Mouse (Mus musculus) spleen, adult 2 months (tissue): ENCODE results near the gene Rcn2. TPM values are rescaled to one million over a fixed set of nuclear protein-coding genes. Genes with fewer than 3 reads are reported as not detected.

Experiments used
- DNase-seq, 2 experiments: peaks; one replicate each; pipeline versions ENCODE4 v3.0.0 to v3.0.0-alpha.2; 2012 to 2021; ENCODE audit warnings: low spot score in 2 of 2, low read depth in 1 of 2
- H3K27ac ChIP-seq: fragments of 200-500 bp; 2 replicates; pipeline ENCODE4 v1.5.1; 2012; ENCODE audit warnings: low read length, inconsistent platforms; ENCODE audit not compliant: insufficient read depth
- H3K27me3 ChIP-seq: fragments of 200-500 bp; 2 replicates; pipeline ENCODE4 v1.6.1; 2012; ENCODE audit warnings: mild to moderate bottlenecking, moderate library complexity, low read length, inconsistent platforms; ENCODE audit not compliant: control insufficient read depth, insufficient read depth
- H3K36me3 ChIP-seq: fragments of 200-500 bp; 2 replicates; pipeline ENCODE4 v1.6.1; 2012; ENCODE audit warnings: mild to moderate bottlenecking, low read length, inconsistent platforms; ENCODE audit not compliant: control insufficient read depth, insufficient read depth
- H3K4me1 ChIP-seq: fragments of 200-500 bp; 2 replicates; pipeline ENCODE4 v1.6.1; 2011; ENCODE audit warnings: inconsistent platforms; ENCODE audit not compliant: control insufficient read depth, insufficient read depth, insufficient read length
- H3K4me3 ChIP-seq: fragments of 200-500 bp; 2 replicates; pipeline ENCODE4 v1.5.1; 2011; ENCODE audit warnings: mild to moderate bottlenecking, inconsistent platforms; ENCODE audit not compliant: insufficient read depth, insufficient read length; ENCODE audit errors: extremely low read depth
- CTCF ChIP-seq: fragments of 200-500 bp; IDR thresholded peaks from 2 replicates; pipeline ENCODE4 v1.5.1; 2011; ENCODE audit warnings: mild to moderate bottlenecking, inconsistent platforms; ENCODE audit not compliant: insufficient read depth, insufficient read length, insufficient replicate concordance; ENCODE audit errors: extremely low read depth
- POLR2A ChIP-seq: fragments of 200-500 bp; IDR thresholded peaks from 2 replicates; pipeline ENCODE4 v1.6.1; 2011; ENCODE audit warnings: low read depth, low read length, inconsistent platforms
- WGBS: fragments of 180-500 bp; shearing (Covaris S2); methylation state at CpG from one replicate; pipeline ENCODE4 v1.1.7; 2018; 5-methylcytosine and 5-hydroxymethylcytosine counted together
- polyA plus RNA-seq: library from polyadenylated mRNA; depleted of rRNA; stranded (reverse); fragments of >200 nt; gene quantifications from 2 replicates; pipeline ENCODE4 v1.2.3, GENCODE M21; 2012

Rcn2 gene
- polyA plus RNA-seq, 1 experiment, result 27.6 TPM

DNA sequence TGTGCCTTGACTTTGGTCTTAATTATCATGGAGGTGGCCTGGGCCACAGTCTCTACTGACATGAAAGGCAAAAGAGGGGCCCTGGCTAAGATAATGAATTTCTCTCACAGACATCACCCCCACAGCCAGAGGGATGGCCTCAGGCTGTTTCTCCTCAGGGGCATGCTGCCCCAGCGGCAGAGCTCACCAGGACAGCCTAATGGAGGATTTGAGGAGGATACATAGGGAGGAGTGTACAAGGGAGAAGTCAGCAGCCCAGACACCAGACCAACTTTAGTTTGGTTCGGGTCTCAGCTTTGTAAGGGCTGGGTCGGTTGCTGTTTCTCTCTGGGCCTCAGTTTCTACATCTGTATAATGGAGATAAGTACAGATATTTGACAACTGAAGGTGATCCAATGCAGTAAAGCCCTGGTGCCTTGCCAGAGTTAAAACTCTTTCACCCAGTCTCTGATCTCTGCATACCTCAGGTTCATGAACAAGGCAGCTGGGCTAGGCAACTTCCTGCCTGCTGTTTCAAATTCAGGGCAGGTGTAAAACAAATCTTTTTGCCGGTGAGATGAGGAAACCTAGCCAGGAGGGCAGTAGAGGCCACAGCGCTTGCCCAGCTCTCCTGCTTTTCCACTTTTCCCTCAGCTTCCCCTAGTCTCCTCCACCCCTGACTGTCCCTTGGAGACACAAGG is 49.0 kb downstream of the Rcn2 start:
- TF ChIP-seq CTCF (no peak), POLR2A (no peak)
- peak in 1 of 2 experiments; percentile 34 for DNase-seq
- peak overlapping the region; percentile 70 for H3K4me3 ChIP-seq
- WGBS, result 17% methylated on average over 5 of the region's 5 CpGs
- no peaks in the 10 kb centered on the region for H3K36me3 ChIP-seq
- H3K27ac ChIP-seq, result peak overlapping the region; percentile 93
- H3K27me3 ChIP-seq, result no peaks in the 10 kb centered on the region
- H3K4me1 ChIP-seq, result peaks cover 14% of the 10 kb centered on the region; the same call in 1 of the 2 replicates

DNA sequence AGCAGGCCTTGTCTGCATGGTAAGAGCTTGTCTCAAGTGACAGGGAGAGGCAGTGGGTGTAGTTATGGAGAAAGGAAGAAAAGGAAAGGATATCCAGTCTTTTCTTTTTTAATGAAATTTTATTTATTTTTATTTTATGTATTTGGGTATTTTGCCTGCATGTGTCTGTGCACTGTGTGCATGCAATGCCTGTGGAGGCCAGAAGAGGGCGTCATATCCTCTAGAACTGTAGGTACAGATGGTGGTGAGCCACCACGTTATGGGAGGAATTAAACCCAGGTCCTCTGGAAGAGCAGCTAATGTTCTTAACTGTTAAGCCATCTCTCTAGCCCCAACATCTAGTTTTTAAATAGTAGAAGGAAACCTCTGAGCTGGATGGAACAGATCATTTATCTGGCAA is 50.5 kb downstream of the Rcn2 start:
- Histone ChIP-seq H3K4me1 (peaks cover 15% of the 10 kb centered on the region; the same call in 1 of the 2 replicates), H3K27me3 (no peaks in the 10 kb centered on the region), H3K4me3 (no peak overlapping the region; the same call in 1 of the 2 replicates), H3K27ac (peak overlapping the region; percentile 71; the same call in 1 of the 2 replicates), H3K36me3 (peaks cover 1% of the 10 kb centered on the region; the same call in 1 of the 2 replicates)
- TF ChIP-seq POLR2A, result no peak
- TF ChIP-seq CTCF, result peak; percentile 11; the same call in 1 of the 2 replicates
- no peak for DNase-seq
- 29% methylated on average over 2 of the region's 2 CpGs for WGBS

DNA sequence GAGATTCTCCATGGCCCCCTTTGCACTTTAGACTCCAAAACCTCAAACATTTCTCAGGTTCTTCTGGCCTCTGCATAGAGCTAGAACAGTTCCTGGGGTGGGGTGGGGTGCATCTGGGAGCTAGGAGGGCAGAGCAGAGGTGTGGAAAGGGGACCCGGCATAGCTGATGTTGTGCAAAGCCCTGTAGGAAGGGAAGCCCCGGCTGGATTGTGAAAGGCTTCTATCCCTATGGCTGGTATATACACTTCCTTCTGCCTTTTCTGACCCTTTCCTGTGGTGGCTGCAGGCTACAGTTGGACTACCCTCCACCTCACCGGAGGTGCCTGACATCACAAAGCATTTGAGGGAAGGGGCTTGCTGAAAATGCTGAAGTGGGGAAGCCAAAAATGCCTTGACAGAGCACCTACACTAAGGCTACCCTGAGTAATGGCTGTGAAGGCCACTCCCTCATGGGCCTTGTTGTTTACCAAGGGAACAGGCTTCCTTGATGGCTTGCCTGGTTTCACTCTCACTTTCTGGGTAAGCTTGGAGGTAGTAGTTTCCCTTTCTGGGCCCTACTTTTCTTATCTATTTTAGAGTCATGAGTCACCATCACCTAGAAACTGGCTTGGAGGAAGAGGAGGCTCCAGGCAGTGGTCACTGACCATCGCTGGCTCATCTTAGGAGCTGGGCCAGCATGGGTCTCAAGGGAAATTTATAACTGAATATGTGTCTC is 56.1 kb downstream of the Rcn2 start:
- H3K36me3 ChIP-seq, result peaks cover 1% of the 10 kb centered on the region; the same call in 1 of the 2 replicates
- 24% methylated on average over 4 of the region's 4 CpGs for WGBS
- H3K4me3 ChIP-seq, result no peak overlapping the region
- no peaks in the 10 kb centered on the region for H3K27me3 ChIP-seq
- DNase-seq, result no peak
- H3K27ac ChIP-seq, result peak overlapping the region; percentile 44
- H3K4me1 ChIP-seq, result peaks cover 15% of the 10 kb centered on the region; the same call in 1 of the 2 replicates
- no peak for TF ChIP-seq CTCF
- TF ChIP-seq POLR2A, result no peak

DNA sequence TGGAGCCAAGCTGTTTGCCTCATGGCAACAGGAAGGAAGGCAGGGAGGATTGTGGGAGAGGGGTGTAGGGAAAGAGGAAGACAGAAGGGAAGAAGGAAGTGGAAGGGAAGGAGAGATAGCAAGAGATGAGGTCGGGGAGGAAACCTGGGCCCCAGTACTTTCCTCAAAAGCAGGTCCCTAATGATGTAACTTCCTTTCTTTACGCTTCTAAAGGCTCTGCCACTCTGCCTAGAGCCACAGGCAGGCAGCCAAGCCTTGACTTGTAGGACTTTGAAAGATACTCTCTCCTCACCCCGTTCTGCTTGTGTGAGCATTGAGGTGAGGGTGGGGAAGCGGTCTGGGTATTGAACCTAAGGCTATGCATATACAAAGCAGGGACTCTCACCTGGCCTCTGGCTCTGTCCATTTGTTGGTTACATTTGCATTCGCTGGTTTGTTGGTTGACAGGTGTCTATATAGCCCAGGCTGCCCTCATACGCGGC is 58.4 kb downstream of the Rcn2 start:
- peaks cover 34% of the 10 kb centered on the region for H3K4me1 ChIP-seq
- no peak overlapping the region for H3K4me3 ChIP-seq
- peak overlapping the region; percentile 40 for H3K27ac ChIP-seq
- DNase-seq, result peak in 1 of 2 experiments; percentile 44
- H3K27me3 ChIP-seq, result no peaks in the 10 kb centered on the region
- peaks cover 1% of the 10 kb centered on the region; the same call in 1 of the 2 replicates for H3K36me3 ChIP-seq
- WGBS, result 30% methylated on average over 7 of the region's 7 CpGs
- TF ChIP-seq CTCF (no peak), POLR2A (no peak)

DNA sequence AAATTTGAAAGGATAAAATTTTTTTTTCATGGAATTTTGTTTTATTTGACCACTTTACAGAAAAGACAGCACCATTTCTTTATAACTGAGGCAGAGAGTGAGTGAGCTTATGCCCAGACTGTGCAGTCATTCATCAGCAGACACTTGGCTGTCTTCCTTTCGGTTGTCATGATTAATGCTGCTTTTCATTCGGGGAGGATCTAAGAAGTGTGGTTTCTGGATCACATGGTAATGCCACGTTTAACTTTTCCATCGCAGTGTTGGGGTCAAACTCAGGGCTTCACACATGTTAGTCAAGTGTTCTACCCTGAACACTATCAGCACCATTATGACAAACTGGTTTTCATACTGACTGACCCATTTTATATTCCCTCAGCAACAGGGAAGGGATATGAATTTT is 59.4 kb downstream of the Rcn2 start:
- Histone ChIP-seq H3K4me1 (peaks cover 37% of the 10 kb centered on the region), H3K4me3 (no peak overlapping the region), H3K27me3 (no peaks in the 10 kb centered on the region), H3K36me3 (peaks cover 1% of the 10 kb centered on the region; the same call in 1 of the 2 replicates), H3K27ac (no peak overlapping the region)
- 19% methylated on average over 4 of the region's 4 CpGs for WGBS
- DNase-seq, result no peak
- TF ChIP-seq POLR2A (no peak), CTCF (no peak)

DNA sequence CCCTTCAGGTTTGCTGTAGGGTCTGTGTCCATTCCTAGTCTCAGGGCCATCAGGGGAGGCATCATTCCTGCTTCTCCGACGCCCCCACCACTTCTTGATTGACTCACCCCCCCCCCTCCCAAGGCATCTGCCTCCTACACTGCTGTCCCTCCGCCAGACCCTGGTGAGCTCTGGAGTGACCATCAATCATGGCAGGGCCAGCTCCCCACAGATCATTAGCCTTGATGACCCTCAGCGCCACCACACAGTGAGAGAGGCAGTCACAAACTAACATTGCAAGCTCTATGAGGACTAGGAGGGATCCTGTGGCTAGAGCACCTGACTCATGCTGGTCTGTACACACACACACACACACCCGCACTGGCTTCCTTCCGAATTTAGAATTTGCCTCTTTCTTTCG is 63.3 kb downstream of the Rcn2 start:
- H3K4me1 ChIP-seq, result peaks cover 41% of the 10 kb centered on the region
- no peak for DNase-seq
- H3K27me3 ChIP-seq, result no peaks in the 10 kb centered on the region
- no peaks in the 10 kb centered on the region for H3K36me3 ChIP-seq
- no peak overlapping the region for H3K4me3 ChIP-seq
- TF ChIP-seq CTCF, result no peak
- TF ChIP-seq POLR2A, result no peak
- 58% methylated on average over 7 of the region's 7 CpGs for WGBS
- peak overlapping the region; percentile 61; the same call in 1 of the 2 replicates for H3K27ac ChIP-seq
